20 mouse cellular contexts compared by ENCODE assay signal in genomic region chr3:88546674-88547418, GRCm38 (mm10). TPM values are rescaled to one million over a fixed set of nuclear protein-coding genes. Genes with fewer than 3 reads are reported as not detected.
DNase-seq lines count a peak whose midpoint lies in the region; ATAC-seq lines count a peak whose summit lies in the region.
"Had no signal": no experiment of that assay in that cellular context is flagged by ENCODE, and none has a peak within 500 bp of the region (broad histone marks: within the 10 kb centered on the region; RNA-seq: fewer than 3 reads in every experiment).

No protein-coding gene starts in this region.

- ATAC-seq in embryonic facial prominence, embryonic 11.5 days (replicated peaks; ENCODE audit: insufficient number of reproducible peaks, low FRiP score, low TSS enrichment, low read depth), result 0 out of 2 replicates have a peak, but pooled peaks have one; percentile 11
- no peak for ATAC-seq in lung, embryonic 15.5 days (ENCODE audit: borderline replicate concordance, extremely low read depth, low FRiP score, low TSS enrichment)
- peak; percentile 56 for ATAC-seq in erythroid progenitor cell, adult 5-6 weeks (replicated peaks; ENCODE audit: low FRiP score, poor library complexity, severe bottlenecking)
- ATAC-seq in stomach, embryonic 15.5 days (ENCODE audit: insufficient read depth, low FRiP score, low read depth), result 0 out of 2 replicates have a peak, but pooled peaks have one; percentile 23
- no peak for ATAC-seq in heart, embryonic 11.5 days (replicated peaks; ENCODE audit: insufficient number of reproducible peaks, low FRiP score, low TSS enrichment)
- ATAC-seq: forebrain, embryonic 13.5 days; hindbrain, postnatal 0 days had no signal

- no peak overlapping the region for H3K9ac ChIP-seq in embryonic facial prominence, embryonic 11.5 days (replicated peaks; ENCODE audit: low read length)
- no peak overlapping the region for H3K9ac ChIP-seq in lung, embryonic 15.5 days
- H3K9ac ChIP-seq in stomach, embryonic 15.5 days, result no peak overlapping the region
- H3K9ac ChIP-seq in heart, embryonic 11.5 days (ENCODE audit: low read depth, low read length), result no peak overlapping the region
- H3K9ac ChIP-seq: forebrain, embryonic 13.5 days; limb, embryonic 12.5 days; neural tube, embryonic 13.5 days had no signal

- DNase-seq in embryonic facial prominence, embryonic 11.5 days (ENCODE audit: low spot score), result no peak
- DNase-seq in embryonic facial prominence, embryonic 10.5 days (ENCODE audit: low spot score), result no peak
- no peak for DNase-seq in lung, adult 18-20 months
- no peak for DNase-seq in layer of hippocampus, postnatal 14 days (ENCODE audit: low spot score in 2 of 2)
- DNase-seq: cerebellum, adult 8-10 months; gastrocnemius, postnatal 10 days; heart, adult 2 months; kidney, adult 9 months; midbrain, embryonic 14.5 days had no signal

- no peaks in the 10 kb centered on the region for H3K27me3 ChIP-seq in embryonic facial prominence, embryonic 11.5 days (ENCODE audit: control insufficient read depth, insufficient read depth, low read length)
- no peaks in the 10 kb centered on the region for H3K27me3 ChIP-seq in embryonic facial prominence, embryonic 10.5 days (replicated peaks; ENCODE audit: low read depth, poor library complexity, severe bottlenecking)
- no peaks in the 10 kb centered on the region for H3K27me3 ChIP-seq in lung, embryonic 15.5 days
- H3K27me3 ChIP-seq in stomach, embryonic 15.5 days (replicated peaks), result no peaks in the 10 kb centered on the region
- no peaks in the 10 kb centered on the region for H3K27me3 ChIP-seq in heart, embryonic 11.5 days (ENCODE audit: control insufficient read depth, insufficient read depth, low read length)
- H3K27me3 ChIP-seq: forebrain, embryonic 13.5 days; limb, embryonic 12.5 days; neural tube, embryonic 13.5 days had no signal

- H3K4me1 ChIP-seq in embryonic facial prominence, embryonic 11.5 days (ENCODE audit: control insufficient read depth, insufficient read depth, low read length), result no peaks in the 10 kb centered on the region
- H3K4me1 ChIP-seq in embryonic facial prominence, embryonic 10.5 days, result peaks cover 46% of the 10 kb centered on the region
- peaks cover 22% of the 10 kb centered on the region for H3K4me1 ChIP-seq in lung, embryonic 15.5 days
- peaks cover 21% of the 10 kb centered on the region for H3K4me1 ChIP-seq in stomach, embryonic 15.5 days
- no peaks in the 10 kb centered on the region; the same call in 1 of the 2 replicates for H3K4me1 ChIP-seq in heart, embryonic 11.5 days (ENCODE audit: control insufficient read depth, insufficient read depth, low read length)

- no peak overlapping the region for H3K27ac ChIP-seq in embryonic facial prominence, embryonic 11.5 days (replicated peaks; ENCODE audit: low read depth, low read length)
- H3K27ac ChIP-seq in embryonic facial prominence, embryonic 10.5 days (replicated peaks), result no peak overlapping the region
- H3K27ac ChIP-seq in lung, embryonic 15.5 days, result 0 out of 2 replicates have a peak overlapping the region, but pooled peaks have one; percentile 26
- peak overlapping the region; percentile 31; the same call in 1 of the 2 replicates for H3K27ac ChIP-seq in stomach, embryonic 15.5 days
- H3K27ac ChIP-seq in heart, embryonic 11.5 days (ENCODE audit: low read depth, low read length), result no peak overlapping the region
- H3K27ac ChIP-seq: forebrain, embryonic 13.5 days; heart, adult 2 months; hindbrain, embryonic 10.5 days; hindbrain, postnatal 0 days; left cerebral cortex, adult 2 months; limb, embryonic 12.5 days; neural tube, embryonic 13.5 days had no signal

- no peaks in the 10 kb centered on the region for H3K9me3 ChIP-seq in embryonic facial prominence, embryonic 11.5 days (replicated peaks; ENCODE audit: control insufficient read depth, low read length)
- no peaks in the 10 kb centered on the region for H3K9me3 ChIP-seq in embryonic facial prominence, embryonic 10.5 days
- no peaks in the 10 kb centered on the region for H3K9me3 ChIP-seq in lung, embryonic 15.5 days
- H3K9me3 ChIP-seq in stomach, embryonic 15.5 days, result no peaks in the 10 kb centered on the region
- no peaks in the 10 kb centered on the region for H3K9me3 ChIP-seq in heart, embryonic 11.5 days (replicated peaks; ENCODE audit: control insufficient read depth, low read length)
- H3K9me3 ChIP-seq: forebrain, embryonic 13.5 days; hindbrain, embryonic 10.5 days; limb, embryonic 12.5 days; neural tube, embryonic 13.5 days had no signal

- no peaks in the 10 kb centered on the region for H3K36me3 ChIP-seq in embryonic facial prominence, embryonic 11.5 days (replicated peaks; ENCODE audit: control insufficient read depth, insufficient read depth, low read depth, low read length)
- peaks cover 12% of the 10 kb centered on the region for H3K36me3 ChIP-seq in embryonic facial prominence, embryonic 10.5 days (replicated peaks)
- H3K36me3 ChIP-seq in lung, embryonic 15.5 days, result no peaks in the 10 kb centered on the region
- H3K36me3 ChIP-seq in stomach, embryonic 15.5 days, result no peaks in the 10 kb centered on the region
- H3K36me3 ChIP-seq in heart, embryonic 11.5 days (ENCODE audit: control insufficient read depth, insufficient read depth, low read length), result no peaks in the 10 kb centered on the region
- H3K36me3 ChIP-seq: limb, embryonic 12.5 days; neural tube, embryonic 13.5 days had no signal

- H3K4me2 ChIP-seq in embryonic facial prominence, embryonic 11.5 days (ENCODE audit: low read depth, low read length), result no peak overlapping the region
- peak overlapping the region; percentile 6; the same call in 1 of the 2 replicates for H3K4me2 ChIP-seq in lung, embryonic 15.5 days
- peak overlapping the region; percentile 43 for H3K4me2 ChIP-seq in stomach, embryonic 15.5 days
- H3K4me2 ChIP-seq in heart, embryonic 11.5 days, result no peak overlapping the region
- H3K4me2 ChIP-seq: forebrain, embryonic 13.5 days; limb, embryonic 12.5 days; neural tube, embryonic 13.5 days had no signal

- no peak overlapping the region for H3K4me3 ChIP-seq in embryonic facial prominence, embryonic 11.5 days (ENCODE audit: low read depth, low read length)
- H3K4me3 ChIP-seq in embryonic facial prominence, embryonic 10.5 days, result no peak overlapping the region
- H3K4me3 ChIP-seq in lung, embryonic 15.5 days, result no peak overlapping the region
- peak overlapping the region; percentile 19 for H3K4me3 ChIP-seq in stomach, embryonic 15.5 days (replicated peaks)
- H3K4me3 ChIP-seq in heart, embryonic 11.5 days (ENCODE audit: low read depth, low read length), result no peak overlapping the region
- H3K4me3 ChIP-seq: forebrain, embryonic 13.5 days; heart, adult 2 months; left cerebral cortex, adult 2 months; limb, embryonic 12.5 days; neural tube, embryonic 13.5 days had no signal

- WGBS in embryonic facial prominence, embryonic 11.5 days, result 73% methylated on average over 6 of the region's 6 CpGs
- WGBS in embryonic facial prominence, embryonic 10.5 days, result 79% methylated on average over 6 of the region's 6 CpGs
- 61% methylated on average over 6 of the region's 6 CpGs for whole genome bisulfite sequencing in lung, embryonic 15.5 days
- WGBS in stomach, embryonic 15.5 days, result 72% methylated on average over 6 of the region's 6 CpGs
- 64% methylated on average over 6 of the region's 6 CpGs for WGBS in heart, embryonic 11.5 days (ENCODE audit: insufficient replicate concordance)

RNA-seq across cellular contexts. Expression of gene Rab25, which starts 1.3 kb away (rescaled TPM):
- polyA plus RNA-seq in embryonic facial prominence, embryonic 11.5 days (2014; fragmentation: Nextera tagmentation; extraction: Ambion mirVana), result 3.7 and 4.0 TPM in 2 replicates
- 4.9 and 5.8 TPM in 2 replicates for polyA plus RNA-seq in embryonic facial prominence, embryonic 10.5 days (2016; fragmentation: Nextera tagmentation; extraction: Ambion mirVana)
- 33.1 and 36.4 TPM in 2 replicates for polyA plus RNA-seq in lung, embryonic 15.5 days (2015; fragmentation: Nextera tagmentation; extraction: Ambion mirVana)
- not detected in 2 replicates for total RNA-seq in erythroid progenitor cell, adult 5-6 weeks (2015; ENCODE audit: low replicate concordance)
- not detected in 2 replicates for total RNA-seq in erythroid progenitor cell, adult 5-6 weeks (2017; ENCODE audit: low replicate concordance)
- polyA plus RNA-seq in stomach, embryonic 15.5 days (2015; fragmentation: Nextera tagmentation; extraction: Ambion mirVana), result 86.9 and 90.6 TPM in 2 replicates
- not detected for total RNA-seq in layer of hippocampus, postnatal 14 days (2021)
- 0.21 TPM in 1 of 2 replicates, not detected in the other for polyA plus RNA-seq in heart, embryonic 11.5 days (2014; fragmentation: Nextera tagmentation; extraction: Ambion mirVana)
- total RNA-seq: gastrocnemius, postnatal 10 days; heart, adult 2 months; hindbrain, postnatal 0 days; left cerebral cortex, adult 2 months had no signal
- polyA plus RNA-seq: forebrain, embryonic 13.5 days; heart, postnatal 0 days; midbrain, embryonic 14.5 days; neural tube, embryonic 13.5 days had no signal

RNA-seq across cellular contexts. Expression of gene Lamtor2, which starts 6.0 kb away (rescaled TPM):
- polyA plus RNA-seq in embryonic facial prominence, embryonic 11.5 days (2014; fragmentation: Nextera tagmentation; extraction: Ambion mirVana), result 77.4 and 82.0 TPM in 2 replicates
- 158 and 161 TPM in 2 replicates for polyA plus RNA-seq in embryonic facial prominence, embryonic 10.5 days (2016; fragmentation: Nextera tagmentation; extraction: Ambion mirVana)
- polyA plus RNA-seq in lung, embryonic 15.5 days (2015; fragmentation: Nextera tagmentation; extraction: Ambion mirVana), result 165 and 178 TPM in 2 replicates
- 9.0 and 12.6 TPM in 2 replicates for total RNA-seq in erythroid progenitor cell, adult 5-6 weeks (2015; ENCODE audit: low replicate concordance)
- 7.7 and 23.3 TPM in 2 replicates for total RNA-seq in erythroid progenitor cell, adult 5-6 weeks (2017; ENCODE audit: low replicate concordance)
- 193 and 198 TPM in 2 replicates for polyA plus RNA-seq in stomach, embryonic 15.5 days (2015; fragmentation: Nextera tagmentation; extraction: Ambion mirVana)
- 100 to 1,000 TPM in 1 of 2 experiments, 10 to 100 TPM in 1; 96.1 to 113 TPM for total RNA-seq in layer of hippocampus, postnatal 14 days (2021)
- polyA plus RNA-seq in heart, embryonic 11.5 days (2014; fragmentation: Nextera tagmentation; extraction: Ambion mirVana), result 86.9 and 110 TPM in 2 replicates

RNA-seq across cellular contexts. Expression of gene Ubqln4, which starts 6.7 kb away (rescaled TPM):
- 62.1 and 73.3 TPM in 2 replicates for polyA plus RNA-seq in embryonic facial prominence, embryonic 11.5 days (2014; fragmentation: Nextera tagmentation; extraction: Ambion mirVana)
- 68.6 and 77.9 TPM in 2 replicates for polyA plus RNA-seq in embryonic facial prominence, embryonic 10.5 days (2016; fragmentation: Nextera tagmentation; extraction: Ambion mirVana)
- polyA plus RNA-seq in lung, embryonic 15.5 days (2015; fragmentation: Nextera tagmentation; extraction: Ambion mirVana), result 46.4 and 49.4 TPM in 2 replicates
- 8.6 and 10.1 TPM in 2 replicates for total RNA-seq in erythroid progenitor cell, adult 5-6 weeks (2015; ENCODE audit: low replicate concordance)
- 6.3 and 7.6 TPM in 2 replicates for total RNA-seq in erythroid progenitor cell, adult 5-6 weeks (2017; ENCODE audit: low replicate concordance)
- polyA plus RNA-seq in stomach, embryonic 15.5 days (2015; fragmentation: Nextera tagmentation; extraction: Ambion mirVana), result 40.2 and 40.9 TPM in 2 replicates
- 10 to 100 TPM; 77.3 to 81.8 TPM for total RNA-seq in layer of hippocampus, postnatal 14 days (2021)
- polyA plus RNA-seq in heart, embryonic 11.5 days (2014; fragmentation: Nextera tagmentation; extraction: Ambion mirVana), result 48.8 and 49.5 TPM in 2 replicates

RNA-seq across cellular contexts. Expression of gene Mex3a, which starts 14.7 kb away (rescaled TPM):
- polyA plus RNA-seq in embryonic facial prominence, embryonic 11.5 days (2014; fragmentation: Nextera tagmentation; extraction: Ambion mirVana), result 40.1 and 41.0 TPM in 2 replicates
- polyA plus RNA-seq in embryonic facial prominence, embryonic 10.5 days (2016; fragmentation: Nextera tagmentation; extraction: Ambion mirVana), result 33.6 and 37.4 TPM in 2 replicates
- polyA plus RNA-seq in lung, embryonic 15.5 days (2015; fragmentation: Nextera tagmentation; extraction: Ambion mirVana), result 15.8 and 16.8 TPM in 2 replicates
- 0.42 TPM in 1 of 2 replicates, not detected in the other for total RNA-seq in erythroid progenitor cell, adult 5-6 weeks (2015; ENCODE audit: low replicate concordance)
- 0.08 and 0.26 TPM in 2 replicates for total RNA-seq in erythroid progenitor cell, adult 5-6 weeks (2017; ENCODE audit: low replicate concordance)
- polyA plus RNA-seq in stomach, embryonic 15.5 days (2015; fragmentation: Nextera tagmentation; extraction: Ambion mirVana), result 11.9 and 12.1 TPM in 2 replicates
- 10 to 100 TPM in 1 of 2 experiments, 1 to 10 TPM in 1; 9.0 to 10.7 TPM for total RNA-seq in layer of hippocampus, postnatal 14 days (2021)
- polyA plus RNA-seq in heart, embryonic 11.5 days (2014; fragmentation: Nextera tagmentation; extraction: Ambion mirVana), result 16.5 and 16.9 TPM in 2 replicates

RNA-seq across cellular contexts. Expression of gene Ssr2, which starts 28.8 kb away (rescaled TPM):
- 184 and 201 TPM in 2 replicates for polyA plus RNA-seq in embryonic facial prominence, embryonic 11.5 days (2014; fragmentation: Nextera tagmentation; extraction: Ambion mirVana)
- polyA plus RNA-seq in embryonic facial prominence, embryonic 10.5 days (2016; fragmentation: Nextera tagmentation; extraction: Ambion mirVana), result 229 and 231 TPM in 2 replicates
- polyA plus RNA-seq in lung, embryonic 15.5 days (2015; fragmentation: Nextera tagmentation; extraction: Ambion mirVana), result 290 and 301 TPM in 2 replicates
- total RNA-seq in erythroid progenitor cell, adult 5-6 weeks (2015; ENCODE audit: low replicate concordance), result 97.7 and 101 TPM in 2 replicates
- total RNA-seq in erythroid progenitor cell, adult 5-6 weeks (2017; ENCODE audit: low replicate concordance), result 23.9 and 50.2 TPM in 2 replicates
- 339 and 359 TPM in 2 replicates for polyA plus RNA-seq in stomach, embryonic 15.5 days (2015; fragmentation: Nextera tagmentation; extraction: Ambion mirVana)
- 100 to 1,000 TPM; 110 to 120 TPM for total RNA-seq in layer of hippocampus, postnatal 14 days (2021)
- polyA plus RNA-seq in heart, embryonic 11.5 days (2014; fragmentation: Nextera tagmentation; extraction: Ambion mirVana), result 206 and 229 TPM in 2 replicates

Comparison
In these comparisons a context has a peak if more than half of its experiments do, and no peak if none do; other contexts are left out.
1. ATAC-seq: peak in embryonic facial prominence, embryonic 11.5 days (single experiment), erythroid progenitor cell, adult 5-6 weeks (single experiment) and stomach, embryonic 15.5 days (single experiment); none in lung, embryonic 15.5 days (single experiment) and heart, embryonic 11.5 days (single experiment).
2. H3K27ac ChIP-seq: peak in lung, embryonic 15.5 days (single experiment) and stomach, embryonic 15.5 days (single experiment); none in embryonic facial prominence, embryonic 11.5 days (single experiment), embryonic facial prominence, embryonic 10.5 days (single experiment) and heart, embryonic 11.5 days (single experiment).
3. H3K4me2 ChIP-seq: peak in lung, embryonic 15.5 days (single experiment) and stomach, embryonic 15.5 days (single experiment); none in embryonic facial prominence, embryonic 11.5 days (single experiment) and heart, embryonic 11.5 days (single experiment).